Mouse (Mus musculus): ENCODE measurements around the gene Fam171a1. TPM values are rescaled to one million over a fixed set of nuclear protein-coding genes. Genes with fewer than 3 reads are reported as not detected.

The Fam171a1 gene
- total and polyA plus RNA-seq, 3 experiments, result 0.11 TPM; not detected in 2

DNA sequence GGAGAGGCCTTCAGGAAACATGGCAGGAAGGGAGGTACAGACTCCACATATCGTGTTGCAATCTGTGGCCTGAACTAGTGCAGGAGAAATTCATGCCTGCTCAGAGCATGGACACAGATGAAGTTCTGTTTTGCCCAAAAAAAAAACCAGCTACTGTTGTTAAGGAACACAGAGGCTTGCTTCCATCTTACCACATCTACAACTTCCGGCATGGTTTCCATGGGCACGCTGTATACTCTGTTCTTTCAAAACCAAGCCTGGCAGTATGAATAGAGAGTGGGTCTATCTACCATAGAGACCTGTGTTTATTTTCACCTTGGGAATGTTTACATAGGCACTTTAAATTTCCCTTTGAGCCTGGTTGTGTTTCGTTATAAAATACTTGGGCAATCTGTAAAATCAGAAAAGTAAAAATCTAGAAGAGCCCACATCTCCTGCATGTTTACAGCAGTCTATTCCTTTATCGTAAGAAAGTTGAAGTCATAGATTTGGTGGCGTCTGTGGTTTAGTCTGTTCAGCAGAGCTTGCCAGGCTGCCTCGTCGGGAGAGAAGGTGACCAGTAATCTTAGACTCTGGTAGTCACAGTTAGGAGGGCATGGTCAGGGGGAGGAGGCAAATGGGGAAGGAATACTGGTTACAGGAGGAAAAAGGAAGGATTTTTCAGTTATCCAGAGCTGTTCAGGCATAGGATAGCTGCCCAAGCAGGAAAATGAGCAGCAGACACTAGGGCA, 44.8 kb downstream of the Fam171a1 start:
- no peak overlapping the region for H3K4me3 ChIP-seq (ENCODE audit: low read depth, low read length)
- no peaks in the 10 kb centered on the region for H3K9me3 ChIP-seq (replicated peaks)
- no peak for DNase-seq (ENCODE audit: low spot score)
- TF ChIP-seq GATA1 (IDR thresholded peaks at IDR 0.05; ENCODE audit: borderline replicate concordance, low read length) (no peak), TAL1 (conservative IDR thresholded peaks at IDR 0.05; ENCODE audit: low read depth, low read length) (no peak), POLR2AphosphoS5 (IDR thresholded peaks at IDR 0.05; ENCODE audit: insufficient replicate concordance, low read depth, low read length) (no peak), GATA2 (IDR thresholded peaks at IDR 0.05; ENCODE audit: borderline replicate concordance, low read depth, low read length) (no peak), CTCF (IDR thresholded peaks at IDR 0.05; ENCODE audit: low read depth, low read length) (no peak)
- no peaks in the 10 kb centered on the region for H3K27me3 ChIP-seq (ENCODE audit: insufficient read depth, low read length)
- H3K4me1 ChIP-seq (ENCODE audit: insufficient read depth, low read depth, low read length), result no peaks in the 10 kb centered on the region
- H3K36me3 ChIP-seq (replicated peaks), result no peaks in the 10 kb centered on the region
- no peak for ATAC-seq (ENCODE audit: extremely low read depth, insufficient number of reproducible peaks, low FRiP score, poor library complexity, severe bottlenecking)

DNA sequence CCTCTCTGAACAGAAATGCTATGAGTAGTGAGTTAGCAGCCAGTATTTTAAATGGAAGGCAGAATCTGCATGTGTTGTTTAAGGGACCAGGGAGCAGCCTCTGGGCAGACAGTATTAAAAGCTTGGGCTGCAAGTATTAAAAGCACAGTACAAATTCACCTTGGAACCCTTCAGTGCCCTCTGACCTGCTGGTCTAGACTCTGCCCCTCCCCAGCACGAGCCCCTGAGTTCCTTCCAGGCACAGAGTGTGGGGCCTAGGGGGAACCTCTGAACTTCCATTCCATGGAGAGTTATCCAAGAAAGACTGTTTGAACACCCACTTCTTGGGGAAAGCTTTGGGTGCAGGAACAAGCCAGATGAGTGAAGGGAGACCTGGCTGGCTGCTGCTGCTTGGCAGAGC, 47.6 kb downstream of the Fam171a1 start:
- H3K27me3 ChIP-seq (ENCODE audit: insufficient read depth, low read length), result no peaks in the 10 kb centered on the region
- DNase-seq (ENCODE audit: low spot score), result no peak
- no peak for TF ChIP-seq TAL1 (conservative IDR thresholded peaks at IDR 0.05; ENCODE audit: low read depth, low read length)
- no peak for TF ChIP-seq POLR2AphosphoS5 (IDR thresholded peaks at IDR 0.05; ENCODE audit: insufficient replicate concordance, low read depth, low read length)
- no peak for TF ChIP-seq GATA2 (IDR thresholded peaks at IDR 0.05; ENCODE audit: borderline replicate concordance, low read depth, low read length)
- no peak for TF ChIP-seq GATA1 (IDR thresholded peaks at IDR 0.05; ENCODE audit: borderline replicate concordance, low read length)
- no peak for TF ChIP-seq CTCF (IDR thresholded peaks at IDR 0.05; ENCODE audit: low read depth, low read length)
- no peaks in the 10 kb centered on the region for H3K4me1 ChIP-seq (ENCODE audit: insufficient read depth, low read depth, low read length)
- no peak overlapping the region for H3K4me3 ChIP-seq (ENCODE audit: low read depth, low read length)
- no peaks in the 10 kb centered on the region for H3K9me3 ChIP-seq (replicated peaks)
- no peak for ATAC-seq (ENCODE audit: extremely low read depth, insufficient number of reproducible peaks, low FRiP score, poor library complexity, severe bottlenecking)
- H3K36me3 ChIP-seq (replicated peaks), result no peaks in the 10 kb centered on the region

DNA sequence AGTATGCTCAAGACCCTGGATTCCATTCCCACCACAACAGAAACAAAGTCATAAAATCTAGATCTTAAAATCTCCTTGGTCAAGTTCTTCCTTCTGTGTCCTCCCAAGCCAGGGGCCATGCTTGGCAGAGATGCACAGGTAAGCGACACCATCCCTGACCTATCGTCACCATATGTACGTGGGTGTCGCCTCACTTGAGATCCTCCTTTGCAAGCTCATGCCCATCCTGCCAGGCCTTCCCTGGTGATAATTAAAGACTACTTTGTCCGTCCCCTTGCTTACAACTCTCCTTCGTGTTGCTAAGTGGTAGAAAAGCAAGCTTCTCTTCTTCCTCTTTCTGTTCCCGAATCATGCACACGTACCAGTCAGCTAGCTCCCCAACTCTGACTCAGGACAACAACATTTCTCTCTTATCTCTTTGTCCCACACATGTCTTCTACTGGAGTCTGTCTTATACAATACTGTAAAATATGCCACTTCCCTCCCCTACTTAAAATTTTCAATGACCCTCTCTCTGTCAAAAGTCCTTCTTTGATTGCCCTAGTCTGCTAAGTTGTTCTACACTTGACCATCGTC, 49.6 kb downstream of the Fam171a1 start:
- Histone ChIP-seq H3K27me3 (ENCODE audit: insufficient read depth, low read length) (no peaks in the 10 kb centered on the region), H3K9me3 (replicated peaks) (no peaks in the 10 kb centered on the region), H3K4me3 (ENCODE audit: low read depth, low read length) (no peak overlapping the region), H3K36me3 (replicated peaks) (no peaks in the 10 kb centered on the region), H3K4me1 (ENCODE audit: insufficient read depth, low read depth, low read length) (no peaks in the 10 kb centered on the region)
- DNase-seq (ENCODE audit: low spot score) (no peak), ATAC-seq (ENCODE audit: extremely low read depth, insufficient number of reproducible peaks, low FRiP score, poor library complexity, severe bottlenecking) (no peak)
- no peak for TF ChIP-seq TAL1 (conservative IDR thresholded peaks at IDR 0.05; ENCODE audit: low read depth, low read length)
- TF ChIP-seq POLR2AphosphoS5 (IDR thresholded peaks at IDR 0.05; ENCODE audit: insufficient replicate concordance, low read depth, low read length), result no peak
- no peak for TF ChIP-seq CTCF (IDR thresholded peaks at IDR 0.05; ENCODE audit: low read depth, low read length)
- TF ChIP-seq GATA1 (IDR thresholded peaks at IDR 0.05; ENCODE audit: borderline replicate concordance, low read length), result no peak
- no peak for TF ChIP-seq GATA2 (IDR thresholded peaks at IDR 0.05; ENCODE audit: borderline replicate concordance, low read depth, low read length)

DNA sequence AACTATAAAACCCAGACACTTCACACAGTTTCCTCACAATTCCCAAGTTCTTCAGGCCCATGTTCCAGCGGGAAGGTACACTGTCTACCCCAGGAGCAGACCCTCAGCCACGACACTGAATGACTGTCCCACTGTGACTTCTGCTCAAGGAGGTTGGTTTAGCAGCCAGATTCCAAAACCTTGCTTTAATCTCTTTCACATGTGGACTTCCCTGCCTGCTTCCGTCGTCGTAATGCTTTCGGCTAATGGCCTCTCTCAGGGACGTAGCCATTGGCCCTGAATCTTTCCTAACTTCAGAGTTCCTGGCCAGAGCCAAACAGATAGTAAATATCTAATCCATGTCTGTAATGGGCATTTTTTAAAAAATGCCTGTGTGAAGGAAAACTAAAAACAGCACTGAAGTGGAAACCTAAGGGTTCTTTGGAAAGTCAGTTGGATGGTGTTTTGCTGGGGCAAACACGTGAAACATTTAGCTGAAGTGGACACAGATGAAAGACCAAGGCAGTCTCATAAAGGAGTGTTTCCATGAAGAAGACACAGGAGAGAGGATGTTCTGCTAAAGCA, 51.1 kb downstream of the Fam171a1 start:
- Histone ChIP-seq H3K4me1 (ENCODE audit: insufficient read depth, low read depth, low read length) (no peaks in the 10 kb centered on the region), H3K9me3 (replicated peaks) (no peaks in the 10 kb centered on the region), H3K27me3 (ENCODE audit: insufficient read depth, low read length) (no peaks in the 10 kb centered on the region), H3K4me3 (ENCODE audit: low read depth, low read length) (no peak overlapping the region), H3K36me3 (replicated peaks) (no peaks in the 10 kb centered on the region)
- DNase-seq (ENCODE audit: low spot score), result no peak
- no peak for ATAC-seq (ENCODE audit: extremely low read depth, insufficient number of reproducible peaks, low FRiP score, poor library complexity, severe bottlenecking)
- no peak for TF ChIP-seq CTCF (IDR thresholded peaks at IDR 0.05; ENCODE audit: low read depth, low read length)
- TF ChIP-seq GATA2 (IDR thresholded peaks at IDR 0.05; ENCODE audit: borderline replicate concordance, low read depth, low read length), result no peak
- TF ChIP-seq TAL1 (conservative IDR thresholded peaks at IDR 0.05; ENCODE audit: low read depth, low read length), result no peak

DNA sequence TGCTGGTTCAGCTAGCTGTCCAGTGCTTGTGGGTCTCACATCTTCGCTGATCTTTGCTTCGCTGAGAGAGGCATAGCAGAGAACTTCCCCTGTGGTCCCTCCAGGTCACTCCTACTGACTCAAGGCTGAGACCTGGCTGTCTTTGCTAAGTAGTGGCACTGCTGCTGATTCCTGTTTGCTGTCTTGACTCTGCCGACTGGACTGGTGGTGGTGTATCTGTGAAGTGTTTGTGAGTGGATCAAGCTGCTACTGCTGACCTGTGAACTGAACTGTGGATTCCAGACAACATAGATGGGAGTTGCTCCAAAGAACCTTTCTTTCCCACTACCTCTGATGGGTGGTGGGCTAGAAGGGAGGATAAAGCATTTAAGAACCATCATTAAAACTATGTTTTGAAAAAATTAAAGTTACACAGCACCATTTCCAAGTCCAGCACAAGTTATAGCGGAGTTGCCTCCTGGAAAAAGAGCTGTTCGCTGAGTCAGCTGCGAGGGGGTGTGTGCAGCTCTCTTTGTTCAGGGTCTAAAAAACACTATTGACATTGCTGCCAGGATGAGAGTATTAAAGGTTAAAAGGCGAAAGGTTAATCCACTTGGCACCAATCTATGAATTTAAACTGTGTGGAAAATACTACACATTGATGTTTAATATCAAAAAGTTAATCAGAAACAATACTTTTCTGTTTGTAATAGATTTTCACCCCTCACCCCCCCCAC, 52.0 kb downstream of the Fam171a1 start:
- H3K9me3 ChIP-seq (replicated peaks), result no peaks in the 10 kb centered on the region
- DNase-seq (ENCODE audit: low spot score) (no peak), ATAC-seq (ENCODE audit: extremely low read depth, insufficient number of reproducible peaks, low FRiP score, poor library complexity, severe bottlenecking) (no peak)
- no peaks in the 10 kb centered on the region for H3K4me1 ChIP-seq (ENCODE audit: insufficient read depth, low read depth, low read length)
- H3K4me3 ChIP-seq (ENCODE audit: low read depth, low read length), result no peak overlapping the region
- no peaks in the 10 kb centered on the region for H3K36me3 ChIP-seq (replicated peaks)
- no peak for TF ChIP-seq GATA1 (IDR thresholded peaks at IDR 0.05; ENCODE audit: borderline replicate concordance, low read length)
- H3K27me3 ChIP-seq (ENCODE audit: insufficient read depth, low read length), result peaks cover 3% of the 10 kb centered on the region; the same call in 1 of the 2 replicates

DNA sequence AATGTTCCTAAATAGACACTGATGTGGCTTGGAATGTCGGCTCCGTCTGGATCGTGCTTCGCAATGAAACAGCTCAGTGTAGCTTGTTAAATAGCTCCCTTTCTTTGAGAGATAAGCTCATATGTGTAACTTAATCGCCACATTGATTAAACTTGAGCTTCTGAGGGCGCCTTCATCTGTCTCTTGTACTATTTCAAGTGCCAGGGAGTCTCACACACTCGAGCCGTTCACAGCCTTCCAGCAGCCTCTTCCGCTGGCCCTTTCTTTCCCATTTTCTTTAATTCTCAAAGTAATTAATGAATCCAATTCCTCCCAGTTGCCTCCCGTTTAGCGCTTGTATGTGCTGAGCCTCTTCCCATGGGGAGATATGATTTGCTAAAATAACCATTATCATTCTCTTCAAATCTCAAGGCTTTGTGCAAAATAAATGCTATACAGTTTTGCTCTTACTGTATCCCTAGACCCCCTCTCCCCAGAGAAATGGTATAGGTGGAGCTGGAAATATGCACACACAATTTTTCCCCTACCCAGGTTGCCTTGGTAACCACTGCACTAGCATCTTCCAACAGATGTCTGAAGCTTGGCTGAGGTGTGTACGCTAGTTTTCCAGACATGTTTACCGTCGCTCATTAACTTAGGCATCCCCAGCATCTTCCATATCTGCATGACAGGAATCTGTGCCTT, 54.8 kb downstream of the Fam171a1 start:
- no peak; the same call in 1 of the 2 replicates for ATAC-seq (ENCODE audit: extremely low read depth, insufficient number of reproducible peaks, low FRiP score, poor library complexity, severe bottlenecking)
- TF ChIP-seq GATA2 (IDR thresholded peaks at IDR 0.05; ENCODE audit: borderline replicate concordance, low read depth, low read length) (no peak), CTCF (IDR thresholded peaks at IDR 0.05; ENCODE audit: low read depth, low read length) (no peak), POLR2AphosphoS5 (IDR thresholded peaks at IDR 0.05; ENCODE audit: insufficient replicate concordance, low read depth, low read length) (no peak), TAL1 (conservative IDR thresholded peaks at IDR 0.05; ENCODE audit: low read depth, low read length) (no peak), GATA1 (IDR thresholded peaks at IDR 0.05; ENCODE audit: borderline replicate concordance, low read length) (no peak)
- H3K9me3 ChIP-seq (replicated peaks), result no peaks in the 10 kb centered on the region
- H3K4me1 ChIP-seq (ENCODE audit: insufficient read depth, low read depth, low read length), result no peaks in the 10 kb centered on the region
- DNase-seq (ENCODE audit: low spot score), result no peak
- no peaks in the 10 kb centered on the region for H3K36me3 ChIP-seq (replicated peaks)
- H3K27me3 ChIP-seq (ENCODE audit: insufficient read depth, low read length), result peaks cover 3% of the 10 kb centered on the region; the same call in 1 of the 2 replicates
- H3K4me3 ChIP-seq (ENCODE audit: low read depth, low read length), result no peak overlapping the region

Measured in G1E (cell line).